Mouse (Mus musculus): ENCODE measurements around the gene 5031439G07Rik. TPM values are rescaled to one million over a fixed set of nuclear protein-coding genes. Genes with fewer than 3 reads are reported as not detected.
A peak's percentile ranks its signal among the peaks of the same experiment; 100 is the strongest.

5031439G07Rik gene
- total RNA-seq, 2 experiments from 2014 or later = 22.2 to 23.8 TPM

DNA sequence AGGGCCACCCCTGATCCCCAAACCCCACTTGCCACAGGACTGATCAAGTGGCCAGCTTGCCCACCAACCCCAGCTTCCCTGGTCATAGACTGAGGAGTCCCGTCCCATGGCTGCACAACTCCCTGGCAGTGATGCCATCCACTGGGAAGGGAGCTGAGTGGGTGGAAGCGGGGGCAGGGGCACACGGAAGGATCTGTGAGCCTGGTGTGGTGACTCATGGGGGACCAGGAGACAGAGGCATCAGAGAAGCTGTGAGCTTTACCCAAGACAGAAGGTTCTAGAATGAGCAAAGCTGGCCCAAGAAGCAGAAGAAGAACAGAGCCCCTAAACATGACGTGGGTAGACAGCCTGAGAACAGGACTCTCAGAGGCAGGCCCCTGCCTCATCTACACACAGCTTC, 38.3 kb downstream of the 5031439G07Rik start:
- DNase-seq = no peak

DNA sequence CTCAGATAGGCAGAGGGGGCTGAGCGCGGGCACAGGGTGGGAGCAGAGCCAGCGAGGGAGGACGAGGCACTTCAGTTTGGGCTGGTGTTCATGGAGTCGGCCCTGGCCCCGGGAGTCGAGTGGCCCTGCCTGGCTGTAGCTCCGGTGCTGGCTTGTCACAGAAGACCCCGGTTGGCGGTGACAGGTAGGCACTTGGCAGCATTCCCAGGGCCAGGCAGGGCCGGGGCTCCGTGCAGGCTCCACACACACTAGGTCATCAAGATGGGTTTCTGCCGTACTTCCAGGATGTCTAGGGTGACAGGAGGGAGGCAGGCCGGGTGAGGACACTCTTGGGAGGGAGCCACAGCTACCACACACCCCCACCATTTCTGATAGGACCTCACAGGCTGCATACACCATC, 39.4 kb downstream of the 5031439G07Rik start:
- DNase-seq = peak; percentile 40

DNA sequence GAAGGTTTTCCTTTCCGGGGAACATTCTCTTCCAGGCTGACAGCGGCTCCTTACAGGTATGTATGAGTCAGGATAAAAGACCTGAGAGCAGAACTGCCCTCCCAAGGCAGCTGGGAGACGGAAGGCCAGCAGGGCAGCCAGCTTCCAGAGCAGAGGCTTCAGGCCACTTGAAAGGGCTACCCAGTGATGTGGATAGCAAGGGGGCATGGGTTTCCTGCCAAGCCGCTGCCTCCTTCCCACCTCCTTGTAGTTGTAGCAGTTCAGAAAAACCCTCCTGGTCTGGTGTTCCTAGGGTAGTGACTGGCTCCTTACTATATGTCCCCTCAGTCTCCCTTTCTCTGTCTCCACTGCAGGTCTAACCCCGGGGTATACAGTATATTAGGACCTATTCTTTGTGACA, 44.0 kb downstream of the 5031439G07Rik start:
- DNase-seq = no peak

DNA sequence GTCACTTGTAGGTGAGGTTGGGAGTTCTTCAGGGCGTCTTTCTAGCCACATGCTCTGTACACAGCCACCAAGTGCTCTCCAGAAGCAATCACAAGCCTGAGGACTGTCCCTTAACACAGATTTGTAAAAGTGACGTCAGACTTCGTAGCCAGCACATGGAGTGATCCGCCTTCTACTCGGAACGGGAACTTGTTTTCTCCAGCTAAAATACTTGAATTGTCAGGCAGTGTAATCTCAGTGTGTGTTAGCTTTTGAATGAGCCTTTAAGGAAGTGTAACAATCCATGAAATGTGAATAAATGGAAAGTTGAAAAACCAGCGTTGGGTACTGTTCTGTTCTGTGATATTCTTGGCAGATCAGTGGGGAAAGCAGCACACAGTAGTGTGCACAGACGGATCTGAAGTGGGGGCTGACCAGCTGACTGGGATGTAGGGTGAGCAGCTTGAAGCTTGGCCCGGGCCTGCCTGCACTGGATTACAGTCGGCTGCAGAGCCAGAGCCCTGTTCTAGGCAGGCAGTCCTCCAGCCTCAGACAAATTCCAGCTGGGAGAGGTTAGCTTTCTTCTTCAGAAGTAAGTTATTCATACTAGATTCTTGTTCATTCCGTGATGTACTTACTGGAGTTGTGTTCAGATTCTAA, 45.6 kb downstream of the 5031439G07Rik start:
- peak; percentile 61 for DNase-seq

DNA sequence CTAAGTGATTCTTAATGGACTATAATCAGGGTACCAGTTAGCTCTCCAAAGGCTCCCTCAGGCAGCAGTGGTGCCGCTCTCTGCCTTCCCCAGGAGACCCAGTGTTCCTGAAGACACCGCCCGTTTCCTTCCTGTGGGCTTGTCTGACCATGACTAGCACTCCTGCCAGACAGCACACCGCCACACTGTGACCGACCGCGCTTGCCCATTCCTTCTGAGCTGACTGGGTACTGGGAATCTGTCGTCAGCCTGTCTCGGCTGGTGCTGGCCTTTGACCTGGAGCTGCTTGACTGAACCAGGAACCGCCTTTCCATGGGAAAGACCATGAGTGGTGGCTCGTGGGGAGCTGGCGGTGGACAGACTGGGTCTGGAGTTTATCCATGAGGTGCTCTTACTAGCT, 48.2 kb downstream of the 5031439G07Rik start:
- DNase-seq = peak; percentile 21

DNA sequence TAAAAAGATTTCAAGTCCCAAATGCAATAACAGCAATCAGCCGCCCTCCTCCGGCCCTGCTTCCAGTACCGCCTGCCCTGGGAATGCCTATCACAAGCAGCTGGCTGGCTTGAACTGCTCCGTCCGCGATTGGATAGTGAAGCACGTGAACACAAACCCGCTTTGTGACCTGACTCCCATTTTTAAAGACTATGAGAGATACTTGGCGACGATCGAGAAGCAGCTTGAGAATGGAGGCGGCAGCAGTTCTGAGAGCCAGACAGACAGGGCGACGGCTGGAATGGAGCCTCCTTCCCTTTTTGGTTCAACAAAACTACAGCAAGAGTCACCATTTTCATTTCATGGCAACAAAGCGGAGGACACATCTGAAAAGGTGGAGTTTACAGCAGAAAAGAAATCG, 53.5 kb downstream of the 5031439G07Rik start:
- no peak for DNase-seq

DNA sequence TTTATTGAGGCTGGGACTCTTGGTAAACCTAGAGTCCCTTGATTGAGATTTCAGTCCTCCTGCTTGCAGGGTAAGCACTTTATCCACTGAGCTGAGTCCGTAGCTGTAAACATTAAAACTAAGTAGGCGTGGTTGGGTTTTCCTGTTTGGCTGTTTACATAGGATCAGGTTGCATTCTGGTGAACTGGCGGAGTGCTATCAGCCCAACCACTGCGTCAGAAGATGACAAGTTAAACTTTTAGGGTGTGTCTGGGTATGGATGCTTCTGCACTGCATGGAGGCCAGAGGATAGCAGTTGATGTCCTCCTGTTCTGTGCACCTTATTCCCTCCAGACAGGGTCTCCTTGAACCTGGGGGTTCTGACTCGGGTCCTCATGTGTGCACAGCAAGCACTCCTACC, 56.0 kb downstream of the 5031439G07Rik start:
- DNase-seq = no peak

GRCm38 (mm10) chr15:84925495-84926018, 62.8 kb downstream of the 5031439G07Rik start:
- no peak for DNase-seq

DNA sequence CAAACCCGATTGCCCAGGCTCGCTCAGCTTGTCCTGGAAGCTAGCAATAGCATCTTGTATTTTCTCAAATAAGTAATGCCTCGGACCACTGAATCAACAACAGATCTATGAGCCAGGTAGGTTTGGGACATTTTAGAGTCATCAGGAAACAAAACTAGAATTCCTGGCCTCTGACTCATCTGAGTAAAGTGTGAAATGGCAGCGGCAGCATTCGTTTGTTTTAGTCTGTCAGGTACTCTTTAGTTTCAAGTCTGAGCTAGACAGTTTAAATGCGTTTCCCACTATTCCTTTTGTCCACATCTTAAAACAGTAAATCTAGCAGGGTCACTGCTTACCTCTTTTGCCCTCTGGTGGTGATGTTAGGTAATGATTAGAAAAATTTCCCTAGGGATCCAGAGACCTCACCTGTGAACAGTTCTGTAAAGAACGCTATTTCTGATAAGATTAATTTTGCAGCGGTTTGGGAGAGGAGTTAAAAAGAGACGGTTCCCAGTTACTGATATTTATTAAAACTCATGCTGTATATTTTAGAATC, 63.5 kb downstream of the 5031439G07Rik start:
- DNase-seq = no peak

- DNase-seq = no peak
Observed at GRCm38 (mm10) chr15:84923508-84924181, 64.7 kb downstream of the 5031439G07Rik start.

GRCm38 (mm10) chr15:84922884-84923507, 65.4 kb downstream of the 5031439G07Rik start, which contains the start of gene Nup50:
Gene Nup50, plus strand, starts transcription at chr15:84923411.
- DNase-seq = peak; percentile 100

- DNase-seq = no peak
Observed at GRCm38 (mm10) chr15:84919938-84920337, 68.4 kb downstream of the 5031439G07Rik start, which contains the start of gene Gm29666. Gene Gm29666, minus strand, starts transcription at chr15:84920038.

DNA sequence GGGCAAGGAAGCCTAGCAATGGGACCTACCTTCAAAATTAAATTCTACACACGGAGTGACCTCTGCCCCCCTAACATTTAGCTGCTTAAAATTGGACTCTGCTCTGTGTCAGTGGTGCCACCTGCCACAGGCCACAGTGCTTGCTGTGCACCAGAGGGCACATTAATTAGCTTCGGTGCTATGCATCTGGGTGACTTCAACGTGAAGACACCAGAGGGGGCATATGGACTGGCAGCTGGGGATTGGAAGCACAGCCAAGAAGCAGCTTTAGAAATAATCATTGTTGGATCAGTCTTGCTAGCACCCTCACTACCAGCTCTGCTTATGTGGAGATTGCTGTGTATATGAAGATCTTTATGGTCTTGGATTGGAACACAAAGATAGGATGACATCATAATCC, 75.2 kb downstream of the 5031439G07Rik start:
- DNase-seq = no peak

GRCm38 (mm10) chr15:84903843-84904385, 84.4 kb downstream of the 5031439G07Rik start:
- DNase-seq = no peak

DNA sequence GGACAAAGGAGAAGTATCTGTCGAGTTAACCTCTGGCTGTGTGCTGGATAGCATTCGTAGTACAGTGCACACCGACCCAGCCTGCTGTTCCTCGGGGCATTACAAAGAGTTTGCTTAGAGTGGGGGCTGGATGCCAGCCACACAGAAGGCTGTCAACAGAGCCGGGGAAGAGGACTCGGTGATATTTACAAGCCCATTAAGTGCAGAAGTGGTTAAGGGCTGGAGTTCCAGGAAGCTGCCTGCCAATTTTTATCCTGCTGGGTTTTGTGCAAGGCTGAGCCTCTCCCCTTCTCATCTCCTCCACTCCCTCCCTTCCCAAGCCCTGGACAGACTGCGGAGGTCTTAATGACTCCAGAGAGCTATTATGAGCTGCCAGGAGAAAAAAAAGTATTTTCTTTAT, 90.3 kb downstream of the 5031439G07Rik start:
- DNase-seq = peak; percentile 14

GRCm38 (mm10) chr15:84896664-84897063, 91.7 kb downstream of the 5031439G07Rik start:
- no peak for DNase-seq

DNA sequence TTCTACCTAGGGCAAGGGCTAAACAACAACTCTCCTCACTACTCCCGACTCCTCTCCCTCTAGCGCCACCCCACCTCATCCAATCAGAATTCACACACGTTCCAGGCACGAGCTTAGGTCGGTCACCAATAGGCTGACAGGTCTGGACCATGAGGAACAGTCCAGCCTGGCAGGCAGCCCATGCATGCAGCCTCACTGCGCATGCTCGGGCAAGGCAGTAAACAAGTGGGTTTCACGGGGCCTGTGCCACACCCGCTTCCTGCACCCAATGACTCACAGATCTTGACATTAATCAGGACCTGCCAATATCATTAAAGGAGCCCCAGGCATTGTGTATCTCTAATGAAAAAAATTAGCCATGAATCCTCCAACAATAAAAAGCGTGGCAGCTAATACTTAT, 92.1 kb downstream of the 5031439G07Rik start:
- peak; percentile 13 for DNase-seq

Small RNA genes within 50 kb of the gene (microRNA-seq; reads per million reads assigned to microRNA genes)
- gene Mir1249 = 54.2 to 59.5 reads per million in 2 experiments

Other genes starting within 250 kb of the 5031439G07Rik start
- 1 to 10 TPM in 1 of 2 experiments, under 1 TPM in 1; 0.68 to 1.5 TPM for gene Phf21b, start 132.5 kb downstream of the 5031439G07Rik start, total RNA-seq (2021)
- under 1 TPM; 0.19 to 0.34 TPM for gene Gm29666, start 68.5 kb downstream of the 5031439G07Rik start, total RNA-seq (2021)
- 10 to 100 TPM; 27.7 to 27.8 TPM for gene Nup50, start 65.1 kb downstream of the 5031439G07Rik start, total RNA-seq (2021)
- gene Upk3a, start 28.6 kb upstream of the 5031439G07Rik start, total RNA-seq (2021) = not detected
- 10 to 100 TPM; 14.6 to 14.9 TPM for gene Fam118a, start 40.4 kb upstream of the 5031439G07Rik start, total RNA-seq (2021)
- under 1 TPM; 0.11 to 0.12 TPM for gene Smc1b, start 143.4 kb upstream of the 5031439G07Rik start, total RNA-seq (2021)
- not detected for gene Ribc2, start 143.5 kb upstream of the 5031439G07Rik start, total RNA-seq (2021)
- 10 to 100 TPM; 69.2 to 71.4 TPM for gene Fbln1, start 217.4 kb upstream of the 5031439G07Rik start, total RNA-seq (2021)

All from heart, postnatal 4 days (tissue).